Mouse (Mus musculus) liver, adult 2 months (tissue): ENCODE results near the gene Kcnd3.

Experiments
- CTCF ChIP-seq: fragments of 200-500 bp; IDR thresholded peaks from 2 replicates; pipeline ENCODE4 v1.5.1; 2011; ENCODE audit warnings: low read depth, low read length, control low read depth
- POLR2A ChIP-seq: fragments of 200-500 bp; IDR thresholded peaks from 2 replicates; pipeline ENCODE4 v1.6.1; 2011; ENCODE audit warnings: low read length, control low read depth; ENCODE audit not compliant: insufficient read depth; ENCODE audit errors: extremely low read depth

DNA sequence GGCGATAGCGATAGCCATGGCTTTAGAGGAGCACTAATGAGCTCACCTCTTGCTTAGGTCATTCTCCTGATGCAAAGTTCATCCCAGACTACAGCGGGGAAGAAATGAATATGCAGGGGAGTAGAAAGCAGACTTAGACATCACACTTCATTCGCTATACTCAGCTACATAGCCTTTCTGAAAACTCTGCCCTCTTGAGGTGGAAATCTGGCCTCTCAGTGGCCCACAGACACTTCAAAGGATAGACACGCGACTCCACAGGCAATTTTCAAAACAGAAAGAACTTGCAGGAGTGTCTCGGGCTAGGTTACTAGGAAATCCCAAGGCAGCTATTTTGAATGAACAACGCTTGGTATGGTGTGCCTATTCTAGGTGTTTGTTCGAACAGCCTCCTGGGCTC is 116.7 kb downstream of the Kcnd3 start:
- TF ChIP-seq CTCF: no peak
- no peak for TF ChIP-seq POLR2A
